Mouse (Mus musculus) urinary bladder, adult 2 months (tissue): ENCODE measurements around the gene Cavin2. TPM values are rescaled to one million over a fixed set of nuclear protein-coding genes. Genes with fewer than 3 reads are reported as not detected.

ENCODE experiments used
- DNase-seq: peaks from one replicate; pipeline ENCODE4 v3.0.0; 2022; ENCODE audit warnings: low spot score
- polyA plus RNA-seq: library from polyadenylated mRNA; depleted of rRNA; stranded (reverse); fragments of >200 nt; gene quantifications from 2 replicates; pipeline ENCODE4 v1.2.3, GENCODE M21; 2012; rRNA removed

The Cavin2 gene
- polyA plus RNA-seq: 99.9 and 102 TPM in 2 replicates

DNA sequence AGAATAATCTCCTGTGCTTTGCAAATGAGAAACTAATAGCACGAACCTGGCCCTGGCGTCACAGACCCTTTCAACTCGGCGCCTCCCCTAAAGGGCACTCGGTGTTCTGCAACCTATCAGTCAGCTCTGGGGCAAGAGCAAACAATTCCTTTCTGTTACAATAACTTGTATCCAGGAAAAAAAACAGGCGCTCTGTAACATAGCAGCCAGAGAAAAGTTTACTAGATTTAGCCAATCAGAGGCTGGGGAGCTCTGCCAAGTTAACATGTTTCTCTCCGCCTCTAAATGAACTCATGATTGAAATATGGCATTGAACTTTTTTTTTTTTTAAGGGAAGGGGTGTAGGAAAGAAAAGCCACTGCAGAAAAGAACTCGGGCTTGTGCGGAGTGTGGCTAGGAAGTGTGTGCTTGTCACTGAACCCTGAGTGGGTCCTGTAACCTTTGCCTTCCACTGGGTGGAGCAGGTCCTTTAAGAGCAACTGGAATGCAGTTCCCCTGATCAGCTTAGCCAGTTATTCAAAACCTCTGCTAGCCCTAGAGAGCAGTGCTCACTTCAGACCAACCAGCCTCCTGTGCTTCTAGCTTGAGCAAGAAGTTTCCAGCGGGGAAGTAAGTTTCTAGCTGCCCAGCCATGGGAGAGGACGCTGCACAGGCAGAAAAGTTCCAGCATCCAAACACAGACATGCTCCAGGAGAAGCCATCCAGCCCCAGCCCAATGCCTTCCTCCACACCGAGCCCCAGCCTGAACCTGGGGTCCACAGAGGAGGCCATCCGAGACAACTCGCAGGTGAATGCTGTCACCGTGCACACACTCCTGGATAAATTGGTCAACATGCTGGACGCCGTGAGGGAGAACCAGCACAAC, at the start of gene Cavin2:
Gene Cavin2 (plus strand): TSS at position 372 of the 865 bp plus-strand sequence.
- DNase-seq: peak; percentile 46

DNA sequence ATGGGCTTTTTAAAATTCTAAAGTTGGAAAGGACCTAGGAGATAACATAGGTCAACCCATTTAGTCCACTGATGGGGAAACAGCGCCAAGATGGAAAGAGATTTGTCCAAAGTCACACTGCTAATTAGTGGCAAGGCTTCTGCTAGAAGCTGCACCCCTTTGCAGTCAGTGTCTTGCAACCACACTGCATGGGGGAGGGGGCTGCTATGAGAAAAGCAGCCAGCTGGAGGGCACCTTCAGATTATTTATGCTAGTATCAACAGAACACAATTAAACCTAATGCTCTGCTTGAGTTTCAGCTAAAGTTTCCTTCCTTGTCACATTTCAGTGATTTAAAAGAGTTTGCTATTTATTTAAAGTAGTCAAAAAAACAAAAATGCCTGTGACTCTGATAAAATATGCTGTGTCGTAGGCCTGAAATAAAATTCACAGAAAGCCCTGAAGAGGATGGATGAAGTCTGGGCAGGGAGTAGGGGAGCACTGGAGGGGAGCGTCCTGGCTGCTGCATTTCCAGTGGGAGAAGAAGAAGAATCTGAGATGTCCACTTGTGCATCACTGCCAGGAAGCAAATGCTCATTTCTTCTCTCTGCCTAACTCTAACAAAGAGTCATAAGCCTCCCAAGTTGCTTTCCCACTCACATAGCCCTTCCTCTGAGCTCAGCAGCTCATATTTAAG, 47.5 kb upstream of the Cavin2 start:
- no peak for DNase-seq

- no peak for DNase-seq
These were observed 45.6 kb upstream of the Cavin2 start for GRCm38 (mm10) chr1:51243294-51243693.

DNA sequence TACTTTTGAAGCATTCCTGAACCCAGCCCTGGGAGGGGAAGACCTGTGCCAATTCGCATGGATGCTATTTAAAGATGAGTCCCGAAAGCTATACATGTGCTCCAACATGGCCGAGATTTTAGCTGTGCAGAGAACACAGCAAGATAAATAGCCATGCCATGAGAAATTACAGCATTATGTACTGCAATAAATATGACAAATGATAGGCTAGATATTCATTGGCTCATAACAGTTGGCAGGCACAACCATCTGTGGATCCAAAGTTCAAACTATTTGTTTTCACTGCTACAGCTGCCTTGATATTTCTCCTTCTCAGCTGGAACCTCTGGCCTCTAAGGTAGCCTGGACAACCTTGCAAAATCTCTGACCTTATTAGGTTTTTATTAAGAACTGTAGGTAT, 45.1 kb upstream of the Cavin2 start:
- no peak for DNase-seq

DNA sequence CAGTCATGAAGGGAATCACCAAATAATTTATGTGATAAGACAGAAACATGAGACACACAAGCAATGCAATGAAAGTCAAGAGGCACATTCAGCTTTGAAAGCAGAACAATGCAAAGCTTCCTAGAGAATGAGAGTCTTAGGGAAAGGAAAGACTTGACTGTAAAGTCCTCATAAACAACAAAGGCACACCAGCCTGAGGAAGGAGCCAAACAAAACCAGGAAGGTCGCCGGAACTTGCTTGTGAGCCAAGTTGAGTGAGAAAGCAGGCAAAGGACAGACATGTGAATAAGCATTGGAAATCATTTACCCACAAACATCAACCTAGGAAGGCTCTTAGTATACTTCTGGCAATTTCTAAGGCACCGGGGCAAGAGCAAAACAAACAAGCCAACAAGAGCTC, 43.5 kb upstream of the Cavin2 start:
- DNase-seq: no peak

DNA sequence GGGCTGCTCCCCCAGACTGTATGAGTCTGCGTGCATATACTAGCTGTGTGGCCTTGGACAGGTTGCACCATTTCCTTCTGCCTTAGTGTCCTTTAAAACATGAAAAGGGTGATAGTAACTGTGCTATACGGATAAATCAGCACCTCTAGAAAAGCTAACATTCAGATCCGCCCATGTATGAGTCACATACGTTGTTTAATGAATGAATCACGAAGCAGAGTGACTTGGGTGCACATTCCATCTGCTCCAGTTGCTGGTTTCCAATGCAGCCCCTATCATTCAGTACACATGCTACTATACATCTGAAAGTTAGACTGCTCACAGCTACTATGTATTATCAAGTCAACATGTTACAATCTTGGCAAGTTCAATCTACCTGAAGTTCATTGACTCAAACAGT, 38.6 kb upstream of the Cavin2 start:
- no peak for DNase-seq

- DNase-seq: no peak
These were observed 23.7 kb upstream of the Cavin2 start for GRCm38 (mm10) chr1:51265118-51265800.

DNA sequence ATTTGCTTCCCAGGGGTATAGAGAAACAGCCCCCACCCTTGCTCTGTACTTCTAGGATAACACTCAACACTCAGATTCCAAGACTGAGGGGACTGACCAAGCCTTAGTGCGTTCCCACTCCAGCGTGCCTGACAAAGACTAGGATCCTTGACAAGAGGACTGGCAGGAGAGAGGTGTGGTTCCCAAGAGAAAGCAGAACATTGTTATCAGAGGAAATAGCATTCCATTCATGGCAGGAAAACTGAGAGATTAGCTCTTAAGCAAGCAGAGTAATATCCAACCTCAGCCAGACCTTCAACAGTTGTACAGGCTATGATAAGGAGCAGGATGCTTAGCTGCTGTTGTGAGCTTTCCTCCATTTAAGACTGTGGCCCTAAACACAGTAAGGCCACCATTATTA, 23.0 kb upstream of the Cavin2 start:
- no peak for DNase-seq

DNA sequence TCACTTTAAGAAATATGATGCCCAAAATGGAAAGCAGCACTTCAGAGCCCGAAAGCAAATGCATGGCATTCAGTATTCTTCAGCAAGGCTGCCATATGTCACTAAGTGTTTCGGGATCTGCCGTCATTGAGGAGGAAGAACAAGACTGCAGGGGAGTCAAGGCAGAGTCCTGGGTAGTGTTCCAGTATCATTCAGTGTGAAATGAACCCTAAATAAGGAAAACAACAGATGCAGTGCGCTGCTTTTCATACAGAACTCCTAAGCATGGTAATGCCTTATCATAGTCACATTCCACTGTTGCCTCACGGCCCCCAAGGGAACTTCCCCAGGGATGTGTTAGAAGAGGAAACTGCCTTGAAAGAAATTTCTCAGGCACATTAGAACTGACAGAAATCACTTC, 21.8 kb upstream of the Cavin2 start:
- DNase-seq: no peak

GRCm38 (mm10) chr1:51268225-51268624, 20.7 kb upstream of the Cavin2 start:
- DNase-seq: no peak

- DNase-seq: no peak
These were observed 18.6 kb upstream of the Cavin2 start for GRCm38 (mm10) chr1:51270196-51270935.

DNA sequence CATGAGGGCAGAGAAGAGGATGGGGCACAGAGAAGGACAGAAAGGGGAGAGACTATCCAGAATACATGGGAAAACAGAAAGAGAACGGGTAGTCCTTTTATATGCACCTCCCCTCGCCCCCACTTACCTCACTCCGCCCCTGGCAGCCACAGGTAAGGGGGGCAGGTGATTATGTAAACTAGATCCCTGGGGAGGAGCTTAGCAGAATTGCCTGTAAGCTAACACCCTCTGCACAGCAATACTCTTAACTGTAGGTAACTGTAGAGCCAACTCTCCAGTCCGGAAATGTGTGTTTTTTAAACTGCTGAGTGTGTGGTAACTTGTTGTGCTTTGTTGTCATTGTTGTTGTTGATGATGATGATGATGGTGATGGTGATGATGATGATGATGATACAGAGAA, 17.1 kb upstream of the Cavin2 start:
- no peak for DNase-seq

DNA sequence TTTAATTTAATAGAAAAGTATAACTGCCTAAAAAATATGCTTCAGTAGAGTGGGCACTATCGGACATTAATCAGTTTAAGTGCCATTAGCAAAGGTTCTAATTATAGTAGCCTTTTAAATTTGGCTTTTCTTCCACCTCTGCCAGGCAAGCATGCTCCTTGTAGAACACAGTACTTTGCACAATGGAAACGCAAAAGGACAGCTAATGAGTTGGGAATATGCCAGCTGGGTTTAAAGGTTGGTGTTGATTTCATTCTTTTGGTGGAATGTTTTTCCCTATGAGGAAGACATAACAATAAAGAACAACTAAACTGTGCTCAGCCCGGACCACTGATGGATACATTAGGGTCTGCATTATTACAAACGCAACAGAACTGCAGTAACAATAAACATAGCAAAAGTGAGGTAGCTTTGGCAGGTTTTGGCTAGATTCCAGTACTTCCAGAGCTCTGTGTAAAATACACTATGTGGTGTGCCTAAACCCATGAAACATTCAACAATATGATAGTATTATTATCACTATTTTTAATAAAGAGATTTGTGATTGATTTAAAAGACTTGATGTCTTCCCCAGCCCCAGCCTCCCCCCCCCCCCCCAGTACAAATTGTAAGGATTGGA, 16.2 kb upstream of the Cavin2 start:
- no peak for DNase-seq

DNA sequence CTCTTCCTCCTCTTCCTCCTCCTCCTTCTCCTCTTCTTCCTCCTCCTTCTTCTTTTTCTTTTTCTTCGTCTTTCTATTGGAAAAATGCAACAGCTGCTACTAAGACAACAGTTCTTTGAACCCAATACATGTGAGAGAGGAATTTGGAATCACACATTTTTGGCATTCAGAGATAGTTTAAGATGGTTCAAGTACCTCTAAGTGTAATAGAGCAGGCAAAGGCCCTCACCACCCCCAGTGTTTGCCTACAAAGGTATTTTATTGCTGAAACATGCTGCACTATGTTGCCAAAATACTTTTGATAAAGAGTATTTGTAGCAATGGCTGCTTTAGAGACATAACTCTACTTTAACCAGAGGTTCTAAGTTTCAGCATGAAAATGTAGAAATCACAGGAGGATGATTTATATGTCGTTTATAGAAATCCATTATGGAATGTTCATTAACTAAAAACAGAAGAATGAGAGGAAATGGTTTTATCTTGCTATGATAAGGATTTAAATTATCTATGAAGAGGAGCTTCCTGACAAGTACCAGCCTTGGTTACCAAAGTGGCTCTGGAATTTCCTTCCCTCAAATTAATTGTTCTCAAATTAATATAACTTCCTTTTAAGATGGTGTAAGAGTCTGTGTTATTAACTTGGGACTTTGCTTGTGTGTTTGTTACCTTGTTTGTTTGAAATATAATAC, 10.9 kb upstream of the Cavin2 start:
- no peak for DNase-seq

DNA sequence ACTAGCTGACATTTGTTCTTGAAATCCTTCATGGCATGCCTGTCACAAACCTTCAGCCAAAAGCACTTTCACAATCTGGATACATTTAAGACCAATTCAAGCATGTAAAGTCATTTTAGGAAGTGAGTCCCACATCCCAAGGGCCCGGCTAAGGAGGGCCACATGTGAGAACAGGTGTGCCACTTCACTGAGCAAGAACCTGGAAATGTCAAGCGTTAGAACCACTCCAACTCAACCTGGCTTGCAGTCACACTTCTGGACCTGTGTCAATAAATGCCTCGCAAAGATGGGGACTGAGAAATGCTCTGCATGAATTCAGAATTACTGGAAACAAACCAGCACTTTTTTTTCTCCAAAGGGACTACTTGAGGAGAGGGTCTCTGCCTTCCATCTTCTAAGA, 725 bp upstream of the Cavin2 start:
- DNase-seq: no peak

DNA sequence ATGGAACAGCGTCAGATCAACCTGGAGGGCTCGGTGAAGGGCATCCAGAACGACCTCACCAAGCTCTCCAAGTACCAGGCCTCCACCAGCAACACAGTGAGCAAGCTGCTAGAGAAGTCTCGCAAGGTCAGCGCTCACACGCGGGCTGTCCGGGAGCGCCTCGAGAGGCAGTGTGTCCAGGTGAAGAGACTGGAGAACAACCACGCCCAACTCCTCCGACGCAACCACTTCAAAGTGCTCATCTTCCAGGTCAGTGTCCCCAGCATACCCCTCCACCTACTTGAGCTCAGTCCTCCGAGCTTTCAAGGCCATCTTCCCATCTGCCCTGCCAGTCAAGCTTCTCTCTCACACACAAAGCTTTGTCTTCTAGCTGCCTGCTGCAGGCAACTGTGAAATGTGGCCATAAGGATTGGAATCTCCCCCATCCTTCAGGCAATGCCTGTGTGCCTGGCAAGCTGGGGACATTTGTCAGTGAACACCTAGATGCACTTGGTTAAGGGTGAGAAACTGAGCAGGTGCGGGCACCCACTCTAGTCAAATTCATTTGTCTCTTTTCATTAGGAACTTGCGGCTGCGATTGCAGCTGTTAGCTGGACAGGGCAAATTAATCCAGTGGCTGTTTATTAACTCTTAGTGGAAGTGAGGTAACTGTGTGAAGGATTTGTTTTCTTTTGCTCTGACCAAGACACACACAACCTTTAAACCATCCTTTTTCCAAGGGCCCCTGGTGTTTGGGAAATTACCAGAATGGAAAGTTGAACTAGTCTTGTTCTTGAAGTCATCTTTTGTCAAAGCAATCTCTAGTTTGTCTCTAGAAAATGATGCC, 907 bp downstream of the Cavin2 start:
- peak; percentile 31 for DNase-seq

GRCm38 (mm10) chr1:51290634-51291033, 1.7 kb downstream of the Cavin2 start:
- no peak for DNase-seq

- DNase-seq: no peak
These were observed 3.4 kb downstream of the Cavin2 start for GRCm38 (mm10) chr1:51292348-51292747.

DNA sequence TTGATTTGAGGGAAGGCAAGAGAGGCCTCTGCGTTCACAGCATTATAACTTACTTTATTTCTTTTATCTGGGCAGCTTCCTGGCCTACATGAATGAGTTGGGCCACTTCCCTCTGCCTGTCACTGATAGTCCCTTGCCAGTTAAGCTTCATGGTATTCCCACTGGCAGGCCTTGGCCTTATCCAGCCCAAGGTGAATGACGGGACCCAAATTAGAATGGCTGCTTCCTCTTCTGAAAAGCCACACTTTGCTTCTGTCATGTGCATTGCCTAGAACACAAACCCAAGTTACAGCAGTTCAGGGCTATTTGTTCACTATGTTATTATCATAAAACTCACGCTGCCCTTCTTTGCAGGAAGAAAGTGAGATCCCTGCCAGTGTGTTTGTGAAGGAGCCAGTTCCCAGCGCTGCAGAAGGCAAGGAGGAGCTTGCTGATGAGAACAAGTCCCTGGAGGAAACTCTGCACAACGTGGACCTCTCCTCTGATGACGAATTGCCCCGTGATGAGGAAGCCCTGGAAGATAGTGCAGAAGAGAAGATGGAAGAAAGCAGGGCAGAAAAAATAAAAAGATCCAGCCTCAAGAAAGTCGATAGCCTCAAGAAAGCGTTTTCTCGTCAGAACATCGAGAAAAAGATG, 11.5 kb downstream of the Cavin2 start:
- DNase-seq: no peak

DNA sequence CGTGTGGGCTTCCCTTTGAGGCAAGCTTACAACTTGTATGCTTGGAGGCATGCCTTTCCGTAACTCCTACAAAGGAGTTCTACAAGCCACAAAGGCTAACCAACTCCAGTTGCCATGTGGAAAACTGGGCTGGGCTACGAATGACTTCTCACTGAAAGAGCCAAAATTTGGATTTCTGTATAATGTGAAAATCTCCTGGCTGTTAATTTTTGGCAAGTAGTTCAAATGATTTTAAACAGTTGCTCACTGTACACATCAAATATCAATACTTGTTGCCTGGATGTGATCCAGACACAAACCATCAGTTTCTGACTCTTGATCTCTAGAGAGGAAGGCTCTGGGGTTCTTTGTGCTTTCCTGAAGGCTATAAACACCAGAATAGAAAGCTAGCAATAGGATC, 18.1 kb downstream of the Cavin2 start:
- no peak for DNase-seq
